ENCODE assay signal across 8 mouse cellular contexts in genomic region chr15:98869342-98870178, GRCm38 (mm10). TPM values are rescaled to one million over a fixed set of nuclear protein-coding genes. Genes with fewer than 3 reads are reported as not detected.
DNase-seq lines count a peak whose midpoint lies in the region; ATAC-seq and TF ChIP-seq lines count a peak whose summit lies in the region.

No protein-coding gene starts in this region.

- peaks cover 11% of the 10 kb centered on the region for H3K4me1 ChIP-seq in cortical plate, adult 2 months (ENCODE audit: control insufficient read depth, insufficient read depth, low read length)
- H3K4me1 ChIP-seq in hindbrain, embryonic 14.5 days (replicated peaks; ENCODE audit: control insufficient read depth, insufficient read depth, low read length) = peaks cover 43% of the 10 kb centered on the region

- H3K9me3 ChIP-seq in hindbrain, embryonic 14.5 days (ENCODE audit: control insufficient read depth, low read length) = no peaks in the 10 kb centered on the region

- ATAC-seq in hindbrain, embryonic 14.5 days (ENCODE audit: low FRiP score) = no peak
- ATAC-seq in frontal cortex, adult (ENCODE audit: low TSS enrichment) = no peak
- no peak for ATAC-seq in megakaryocyte progenitor cell, adult 5-6 weeks (replicated peaks; ENCODE audit: poor library complexity)

- 12% methylated on average over 8 of the region's 8 CpGs for WGBS in hindbrain, embryonic 14.5 days

- no peak for TF ChIP-seq CTCF in left cerebral cortex, adult 2 months (IDR thresholded peaks at IDR 0.05)
- no peak for TF ChIP-seq CTCF in cortical plate, adult 2 months (IDR thresholded peaks at IDR 0.05; ENCODE audit: extremely low read depth, insufficient read depth, low read length)

- intact Hi-C loops in left cerebral cortex, adult 2 months (cut with DNase I) = loop anchor here (5.0 kb wide), 2 partner anchors 37 to 123 kb away; partner anchors contain the start of gene Prkag1

- no peak for TF ChIP-seq POLR2A in cortical plate, adult 2 months (IDR thresholded peaks at IDR 0.05; ENCODE audit: extremely low read depth, insufficient read depth, low read length)

- H3K4me2 ChIP-seq in hindbrain, embryonic 14.5 days (replicated peaks) = peak overlapping the region; percentile 84

- H3K9ac ChIP-seq in hindbrain, embryonic 14.5 days = peak overlapping the region; percentile 94

- H3K27ac ChIP-seq in left cerebral cortex, adult 2 months = peak overlapping the region; percentile 50; the same call in 1 of the 2 replicates
- H3K27ac ChIP-seq in cortical plate, adult 2 months (ENCODE audit: insufficient read depth, low read length) = no peak overlapping the region
- H3K27ac ChIP-seq in hindbrain, embryonic 14.5 days = no peak overlapping the region

- peaks cover 21% of the 10 kb centered on the region for H3K36me3 ChIP-seq in hindbrain, embryonic 14.5 days (replicated peaks; ENCODE audit: control insufficient read depth, insufficient read depth)

- DNase-seq in left cerebral cortex, adult 2 months (ENCODE audit: extremely low spot score in 1 of 2, low spot score in 2 of 2) = peak in 1 of 2 experiments; percentile 10
- DNase-seq in left cerebral cortex, adult 8-10 months (ENCODE audit: low spot score in 2 of 2) = no peak
- no peak for DNase-seq in hindbrain, embryonic 14.5 days (ENCODE audit: low spot score)
- peak; percentile 58 for DNase-seq in lung, postnatal 10 days
- no peak for DNase-seq in layer of hippocampus, postnatal 36 days

- peak overlapping the region; percentile 85 for H3K4me3 ChIP-seq in left cerebral cortex, adult 2 months
- H3K4me3 ChIP-seq in cortical plate, adult 2 months (ENCODE audit: insufficient read depth, low read length) = peak overlapping the region; percentile 82
- H3K4me3 ChIP-seq in hindbrain, embryonic 14.5 days (replicated peaks; ENCODE audit: low read length) = peak overlapping the region; percentile 87

- no peaks in the 10 kb centered on the region for H3K27me3 ChIP-seq in hindbrain, embryonic 14.5 days (ENCODE audit: control insufficient read depth, insufficient read depth, low read length)

RNA-seq across cellular contexts. Expression of gene Kmt2d, which starts 1.4 kb away (rescaled TPM):
- total RNA-seq in left cerebral cortex, adult 2 months (2021) = 100 to 1,000 TPM; 100 to 101 TPM
- total RNA-seq in left cerebral cortex, adult 8-10 months (2022) = 10 to 100 TPM; 65.4 to 88.7 (median 76.5) TPM
- 33.0 and 37.9 TPM in 2 replicates for polyA plus RNA-seq in cortical plate, adult 2 months (2012; rRNA removed)
- polyA plus RNA-seq in hindbrain, embryonic 14.5 days (2014; fragmentation: Nextera tagmentation; extraction: Ambion mirVana) = 12.9 and 14.9 TPM in 2 replicates
- 38.5 and 43.3 TPM in 2 replicates for total RNA-seq in megakaryocyte progenitor cell, adult 5-6 weeks (2015)
- 18.6 and 29.0 TPM in 2 replicates for total RNA-seq in megakaryocyte progenitor cell, adult 5-6 weeks (2017)
- 100 to 1,000 TPM in 1 of 2 experiments, 10 to 100 TPM in 1; 81.4 to 101 TPM for total RNA-seq in layer of hippocampus, postnatal 36 days (2021)

RNA-seq across cellular contexts. Expression of gene Rhebl1, which starts 24.8 kb away (rescaled TPM):
- total RNA-seq in left cerebral cortex, adult 2 months (2021) = 10 to 100 TPM; 11.8 to 12.1 TPM
- 10 to 100 TPM in 2 of 4 experiments, 1 to 10 TPM in 2; 8.4 to 10.9 (median 10.2) TPM for total RNA-seq in left cerebral cortex, adult 8-10 months (2022)
- 18.3 and 19.9 TPM in 2 replicates for polyA plus RNA-seq in cortical plate, adult 2 months (2012; rRNA removed)
- 19.4 and 19.8 TPM in 2 replicates for polyA plus RNA-seq in hindbrain, embryonic 14.5 days (2014; fragmentation: Nextera tagmentation; extraction: Ambion mirVana)
- total RNA-seq in megakaryocyte progenitor cell, adult 5-6 weeks (2015) = 10.7 and 17.8 TPM in 2 replicates
- total RNA-seq in megakaryocyte progenitor cell, adult 5-6 weeks (2017) = 5.4 and 7.9 TPM in 2 replicates
- total RNA-seq in layer of hippocampus, postnatal 36 days (2021) = 1 to 10 TPM; 6.8 to 7.0 TPM

RNA-seq across cellular contexts. Expression of gene Dhh, which starts 28.8 kb away (rescaled TPM):
- total RNA-seq in left cerebral cortex, adult 2 months (2021) = under 1 TPM in 1 of 2 experiments, not detected in 1; 0.28 TPM
- total RNA-seq in left cerebral cortex, adult 8-10 months (2022) = under 1 TPM in 3 of 4 experiments, not detected in 1; 0.12 to 0.39 (median 0.13) TPM
- polyA plus RNA-seq in cortical plate, adult 2 months (2012; rRNA removed) = 0.25 and 0.28 TPM in 2 replicates
- polyA plus RNA-seq in hindbrain, embryonic 14.5 days (2014; fragmentation: Nextera tagmentation; extraction: Ambion mirVana) = 1.1 and 1.4 TPM in 2 replicates
- not detected in 2 replicates for total RNA-seq in megakaryocyte progenitor cell, adult 5-6 weeks (2015)
- not detected in 2 replicates for total RNA-seq in megakaryocyte progenitor cell, adult 5-6 weeks (2017)
- total RNA-seq in layer of hippocampus, postnatal 36 days (2021) = under 1 TPM; 0.12 to 0.15 TPM

RNA-seq across cellular contexts. Expression of gene Prkag1, which starts 38.2 kb away (rescaled TPM):
- total RNA-seq in left cerebral cortex, adult 2 months (2021) = 10 to 100 TPM; 46.1 to 52.3 TPM
- 10 to 100 TPM; 47.4 to 60.9 (median 53.2) TPM for total RNA-seq in left cerebral cortex, adult 8-10 months (2022)
- 71.3 and 75.7 TPM in 2 replicates for polyA plus RNA-seq in cortical plate, adult 2 months (2012; rRNA removed)
- polyA plus RNA-seq in hindbrain, embryonic 14.5 days (2014; fragmentation: Nextera tagmentation; extraction: Ambion mirVana) = 59.0 and 65.3 TPM in 2 replicates
- 38.4 and 50.6 TPM in 2 replicates for total RNA-seq in megakaryocyte progenitor cell, adult 5-6 weeks (2015)
- 97.3 and 105 TPM in 2 replicates for total RNA-seq in megakaryocyte progenitor cell, adult 5-6 weeks (2017)
- 10 to 100 TPM; 49.0 to 52.5 TPM for total RNA-seq in layer of hippocampus, postnatal 36 days (2021)

RNA-seq across cellular contexts. Expression of gene Lmbr1l, which starts 48.5 kb away (rescaled TPM):
- 10 to 100 TPM; 17.8 to 19.1 TPM for total RNA-seq in left cerebral cortex, adult 2 months (2021)
- total RNA-seq in left cerebral cortex, adult 8-10 months (2022) = 10 to 100 TPM; 13.7 to 17.9 (median 14.7) TPM
- polyA plus RNA-seq in cortical plate, adult 2 months (2012; rRNA removed) = 24.7 and 27.1 TPM in 2 replicates
- polyA plus RNA-seq in hindbrain, embryonic 14.5 days (2014; fragmentation: Nextera tagmentation; extraction: Ambion mirVana) = 6.4 and 8.1 TPM in 2 replicates
- total RNA-seq in megakaryocyte progenitor cell, adult 5-6 weeks (2015) = 5.2 and 5.6 TPM in 2 replicates
- 3.8 and 9.4 TPM in 2 replicates for total RNA-seq in megakaryocyte progenitor cell, adult 5-6 weeks (2017)
- total RNA-seq in layer of hippocampus, postnatal 36 days (2021) = 10 to 100 TPM; 16.4 to 22.6 TPM
